8 mouse cellular contexts compared by ENCODE assay signal in the genomic region with DNA sequence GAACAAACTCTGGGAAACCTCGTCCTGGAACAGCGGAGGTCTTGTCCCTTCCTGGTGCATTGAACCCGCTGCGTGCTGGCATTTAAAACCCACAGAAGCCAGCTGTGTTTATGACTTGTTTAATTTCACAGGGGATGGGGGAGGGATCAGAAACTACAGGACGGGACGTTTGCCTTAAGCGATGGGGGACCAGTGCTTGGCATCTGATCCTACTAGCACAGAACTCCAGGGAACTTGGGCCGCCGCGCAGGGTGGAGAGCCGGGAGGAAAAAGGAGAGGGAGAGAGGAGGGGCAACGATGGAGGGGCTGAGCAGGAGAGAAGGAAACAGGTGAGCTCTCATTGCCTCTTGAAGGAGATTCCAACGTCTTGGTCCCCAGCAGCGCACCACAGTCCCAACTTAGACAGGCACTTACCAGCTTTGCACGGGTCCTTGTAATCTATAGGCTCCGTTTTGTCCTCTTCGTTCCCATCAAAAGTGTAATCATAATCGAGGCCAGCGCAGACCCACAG. TPM values are rescaled to one million over a fixed set of nuclear protein-coding genes. Genes with fewer than 3 reads are reported as not detected.
DNase-seq lines count a peak whose midpoint lies in the region; ATAC-seq and TF ChIP-seq lines count a peak whose summit lies in the region.

No protein-coding gene starts in this region.

- no peaks in the 10 kb centered on the region for H3K36me3 ChIP-seq in forebrain, embryonic 14.5 days (ENCODE audit: control insufficient read depth, insufficient read depth, low read length)
- no peaks in the 10 kb centered on the region for H3K36me3 ChIP-seq in kidney, embryonic 14.5 days (ENCODE audit: control insufficient read depth, insufficient read depth, low read length)

- WGBS in forebrain, embryonic 14.5 days: 1% methylated on average over 19 of the region's 19 CpGs
- WGBS in kidney, embryonic 14.5 days: under 1% methylated on average over 19 of the region's 19 CpGs

- no peaks in the 10 kb centered on the region for H3K9me3 ChIP-seq in forebrain, embryonic 14.5 days (replicated peaks; ENCODE audit: control insufficient read depth, low read length)
- no peaks in the 10 kb centered on the region for H3K9me3 ChIP-seq in kidney, embryonic 14.5 days (ENCODE audit: control insufficient read depth, low read length)

- peak; percentile 36 for ATAC-seq in cerebellum, adult (ENCODE audit: insufficient number of reproducible peaks, low FRiP score, low TSS enrichment)
- peak; percentile 52 for ATAC-seq in forebrain, embryonic 14.5 days
- ATAC-seq in kidney, embryonic 14.5 days (ENCODE audit: low FRiP score, low TSS enrichment): peak; percentile 63
- no peak for ATAC-seq in megakaryocyte-erythroid progenitor cell, adult 5-6 weeks (replicated peaks; ENCODE audit: low FRiP score, low TSS enrichment, poor library complexity, severe bottlenecking)

- H3K9ac ChIP-seq in forebrain, embryonic 14.5 days (ENCODE audit: low read length): peak overlapping the region; percentile 64
- H3K9ac ChIP-seq in kidney, embryonic 14.5 days (ENCODE audit: low read depth, low read length): peak overlapping the region; percentile 58; the same call in 1 of the 2 replicates

- H3K4me1 ChIP-seq in forebrain, embryonic 14.5 days (ENCODE audit: control insufficient read depth, insufficient read depth, low read length): peaks cover 10% of the 10 kb centered on the region
- H3K4me1 ChIP-seq in kidney, embryonic 14.5 days (ENCODE audit: control insufficient read depth, insufficient read depth, low read length): peaks cover 9% of the 10 kb centered on the region; the same call in 1 of the 2 replicates

- no peak for DNase-seq in layer of hippocampus, adult 2 months (ENCODE audit: low spot score in 2 of 2)
- no peak for DNase-seq in layer of hippocampus, adult 18-20 months (ENCODE audit: low spot score in 2 of 2)
- peak; percentile 19 for DNase-seq in forebrain, embryonic 14.5 days (ENCODE audit: low spot score)
- DNase-seq in lung, postnatal 4 days: peak; percentile 15 to 19
- DNase-seq in thymus, adult 18-20 months: no peak

- H3K4me2 ChIP-seq in forebrain, embryonic 14.5 days (ENCODE audit: low read length): peak overlapping the region; percentile 77
- H3K4me2 ChIP-seq in kidney, embryonic 14.5 days (replicated peaks; ENCODE audit: low read depth, low read length): peak overlapping the region; percentile 100

- peak overlapping the region; percentile 73 for H3K4me3 ChIP-seq in layer of hippocampus, adult 2 months
- peak overlapping the region; percentile 62 for H3K4me3 ChIP-seq in forebrain, embryonic 14.5 days (ENCODE audit: low read depth, low read length)
- peak overlapping the region; percentile 64 for H3K4me3 ChIP-seq in kidney, embryonic 14.5 days (ENCODE audit: low read length)

- peaks cover 11% of the 10 kb centered on the region; the same call in 1 of the 2 replicates for H3K27me3 ChIP-seq in forebrain, embryonic 14.5 days (replicated peaks; ENCODE audit: control insufficient read depth, insufficient read depth, low read length)
- peaks cover 8% of the 10 kb centered on the region for H3K27me3 ChIP-seq in kidney, embryonic 14.5 days (ENCODE audit: control insufficient read depth, insufficient read depth, low read length)

- TF ChIP-seq CTCF in layer of hippocampus, adult 2 months (conservative IDR thresholded peaks at IDR 0.05): no peak

- H3K27ac ChIP-seq in layer of hippocampus, adult 2 months: peak overlapping the region; percentile 59; the same call in 1 of the 2 replicates
- no peak overlapping the region for H3K27ac ChIP-seq in forebrain, embryonic 14.5 days (ENCODE audit: low read depth, low read length)
- no peak overlapping the region for H3K27ac ChIP-seq in kidney, embryonic 14.5 days (ENCODE audit: low read depth, low read length)

RNA-seq across cellular contexts. Expression of a gene that starts 1.2 kb away (rescaled TPM):
- 1 to 10 TPM; 3.4 to 4.3 TPM for total RNA-seq in layer of hippocampus, adult 2 months (2021)
- 1 to 10 TPM; 2.7 to 3.2 TPM for total RNA-seq in layer of hippocampus, adult 18-20 months (2021)
- 0.93 and 1.5 TPM in 2 replicates for polyA plus RNA-seq in forebrain, embryonic 14.5 days (2014; fragmentation: Nextera tagmentation; extraction: Ambion mirVana)
- 0.43 and 0.50 TPM in 2 replicates for polyA plus RNA-seq in kidney, embryonic 14.5 days (2014; fragmentation: Nextera tagmentation; extraction: Ambion mirVana)
- not detected in 2 replicates for total RNA-seq in megakaryocyte-erythroid progenitor cell, adult 5-6 weeks (2014; fragmentation: Nextera tagmentation)
- total RNA-seq in megakaryocyte-erythroid progenitor cell, adult 5-6 weeks (2017): not detected in 2 replicates

Comparison
In these comparisons a context has a peak if more than half of its experiments do, and no peak if none do; other contexts are left out.
1. DNase-seq: peak in forebrain, embryonic 14.5 days (single experiment) and lung, postnatal 4 days (2 of 2); none in layer of hippocampus, adult 2 months (0 of 2), layer of hippocampus, adult 18-20 months (0 of 2) and thymus, adult 18-20 months (0 of 2).
2. Peak in every context shown above with its lines, with median percentiles within 50 percentile points of each other: H3K4me3 ChIP-seq.